Mouse (Mus musculus) spleen, postnatal 14 days (tissue): Measurements from ENCODE around the gene Sytl2.

Experiments used
- DNase-seq, 2 experiments: peaks; one replicate each; pipeline ENCODE4 v3.0.0; 2021 to 2022; ENCODE audit warnings: low spot score in 2 of 2

Sytl2 gene

GRCm38 (mm10) chr7:90370071-90370851 is 68.2 kb downstream of the Sytl2 start:
- DNase-seq, result no peak

GRCm38 (mm10) chr7:90372804-90373203 is 70.8 kb downstream of the Sytl2 start:
- DNase-seq, result no peak

GRCm38 (mm10) chr7:90384411-90384810 is 82.4 kb downstream of the Sytl2 start:
- DNase-seq, result no peak

GRCm38 (mm10) chr7:90386885-90387459 is 84.9 kb downstream of the Sytl2 start:
- DNase-seq, result no peak

- no peak for DNase-seq
Observed at GRCm38 (mm10) chr7:90389765-90390164, 87.7 kb downstream of the Sytl2 start.

GRCm38 (mm10) chr7:90395073-90395472 is 93.0 kb downstream of the Sytl2 start:
- DNase-seq, result no peak

GRCm38 (mm10) chr7:90395928-90396327 is 93.9 kb downstream of the Sytl2 start:
- DNase-seq, result no peak

GRCm38 (mm10) chr7:90409934-90410333 is 107.9 kb downstream of the Sytl2 start:
- DNase-seq, result peak in 1 of 2 experiments; percentile 52

GRCm38 (mm10) chr7:90426020-90427001 is 124.3 kb downstream of the Sytl2 start, which contains the start of gene Ccdc89:
Ccdc89 (plus strand) TSS chr7:90426577.
- DNase-seq, result no peak

- DNase-seq, result no peak
Observed at GRCm38 (mm10) chr7:90427006-90427405, 125.0 kb downstream of the Sytl2 start.

- DNase-seq, result no peak
Observed at GRCm38 (mm10) chr7:90432221-90432620, 130.2 kb downstream of the Sytl2 start.

- no peak for DNase-seq
Observed at GRCm38 (mm10) chr7:90440044-90440443, 138.0 kb downstream of the Sytl2 start.

GRCm38 (mm10) chr7:90442070-90442469 is 140.0 kb downstream of the Sytl2 start:
- DNase-seq, result no peak

- DNase-seq, result peak; percentile 88 to 94
Observed at GRCm38 (mm10) chr7:90442518-90443080, 140.5 kb downstream of the Sytl2 start, which contains the start of gene Crebzf. Crebzf (plus strand) TSS chr7:90442729.

GRCm38 (mm10) chr7:90443101-90444091 is 141.3 kb downstream of the Sytl2 start:
- peak; percentile 58 to 66 for DNase-seq

GRCm38 (mm10) chr7:90444206-90444605 is 142.2 kb downstream of the Sytl2 start:
- no peak for DNase-seq

- DNase-seq, result no peak
Observed at GRCm38 (mm10) chr7:90456149-90456844, 154.2 kb downstream of the Sytl2 start.

GRCm38 (mm10) chr7:90456845-90457468 is 154.9 kb downstream of the Sytl2 start, which contains the start of gene Tmem126a:
Tmem126a (minus strand) TSS chr7:90457229.
- DNase-seq, result peak; percentile 51 to 64

GRCm38 (mm10) chr7:90457517-90457916 is 155.5 kb downstream of the Sytl2 start:
- DNase-seq, result no peak
